Mouse (Mus musculus) erythroblast, adult 5-6 weeks (primary cell): ENCODE results near the gene Sipa1l1. TPM values are rescaled to one million over a fixed set of nuclear protein-coding genes. Genes with fewer than 3 reads are reported as not detected.

ENCODE experiments used
- ATAC-seq: replicated peaks from 2 replicates; pipeline ENCODE4 v1.8.0; 2016; ENCODE audit warnings: moderate number of reproducible peaks, mild to moderate bottlenecking, moderate TSS enrichment, inconsistent platforms; ENCODE audit not compliant: poor library complexity, low FRiP score, severe bottlenecking
- total RNA-seq, 2 experiments: library from RNA; stranded (forward) in 1 of 2; stranded (reverse) in 1 of 2; fragments of 150-400 nt in 1 of 2; fragments of 200-764, 138-1000 nt in 1 of 2; gene quantifications; 2 replicates each; pipeline versions ENCODE4 v1.2.3 to v1.2.4; 2015 to 2017; ENCODE audit warnings: low replicate concordance in 2 of 2

Sipa1l1 gene
- total RNA-seq, 2 experiments from 2014 or later, result 5.4 to 6.5 TPM

DNA sequence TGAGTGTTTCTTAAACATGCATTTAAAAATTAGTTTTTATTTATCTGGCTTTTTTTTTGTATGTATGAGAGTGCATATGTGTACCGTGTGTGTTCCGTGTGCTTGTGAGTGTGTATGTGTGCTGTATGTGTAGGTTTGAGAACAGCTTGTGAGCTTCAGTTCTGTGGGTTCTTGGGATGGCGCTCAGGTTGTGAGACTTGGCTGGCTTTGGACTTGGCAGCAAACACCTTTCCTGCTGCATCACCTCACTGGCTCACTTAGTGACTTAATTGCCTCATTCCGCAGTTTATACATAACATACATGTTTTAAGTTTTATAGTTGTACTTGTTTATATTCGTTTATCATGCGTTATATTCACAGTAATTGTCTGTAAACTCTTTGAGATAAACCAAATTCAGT, 35.0 kb downstream of the Sipa1l1 start:
- no peak for ATAC-seq

- no peak for ATAC-seq
These were observed 37.9 kb downstream of the Sipa1l1 start for GRCm38 (mm10) chr12:82206857-82207647.

GRCm38 (mm10) chr12:82208046-82208445, 38.9 kb downstream of the Sipa1l1 start:
- no peak for ATAC-seq

GRCm38 (mm10) chr12:82208611-82209010, 39.5 kb downstream of the Sipa1l1 start:
- no peak for ATAC-seq

- ATAC-seq, result no peak
These were observed 40.6 kb downstream of the Sipa1l1 start for GRCm38 (mm10) chr12:82209753-82210152.

DNA sequence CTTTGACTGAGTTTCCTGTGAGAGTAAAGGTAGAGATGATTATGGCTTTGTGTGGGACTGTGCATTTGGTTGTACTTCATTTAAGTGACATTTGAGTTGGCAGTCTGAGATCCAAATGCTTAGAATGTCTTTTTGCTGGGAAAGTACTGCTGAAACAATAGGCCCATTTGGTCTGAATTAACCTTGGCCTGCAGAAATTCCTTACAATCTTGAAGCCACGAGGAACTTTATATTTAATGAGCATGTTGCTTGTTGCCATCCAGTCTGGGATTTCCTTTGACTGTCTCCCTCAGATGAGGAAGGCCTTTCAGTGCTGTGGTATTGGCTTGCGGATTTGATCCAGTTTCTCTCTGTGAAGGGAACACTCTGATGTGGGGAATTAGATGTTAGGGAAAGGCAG, 43.9 kb downstream of the Sipa1l1 start:
- no peak for ATAC-seq

DNA sequence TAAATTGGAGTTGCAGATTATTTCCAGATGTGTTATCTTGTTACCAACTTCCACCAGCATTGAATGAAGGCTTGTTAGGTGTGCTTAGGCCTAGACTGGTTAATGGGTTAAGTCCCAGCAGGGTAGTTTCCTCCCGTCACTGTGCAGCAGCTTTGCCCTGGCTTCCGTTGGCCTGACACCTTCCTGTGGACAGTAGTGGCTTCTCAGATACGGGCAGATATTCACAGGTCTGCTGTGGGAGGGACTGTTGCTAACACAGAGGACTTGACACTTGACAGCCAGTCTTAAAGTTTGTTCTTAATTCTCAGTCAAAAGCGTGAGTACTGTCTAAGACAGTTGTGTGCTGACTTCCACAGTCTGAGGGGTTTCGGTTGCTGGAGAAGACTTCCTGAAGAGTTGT, 45.8 kb downstream of the Sipa1l1 start:
- ATAC-seq, result no peak

DNA sequence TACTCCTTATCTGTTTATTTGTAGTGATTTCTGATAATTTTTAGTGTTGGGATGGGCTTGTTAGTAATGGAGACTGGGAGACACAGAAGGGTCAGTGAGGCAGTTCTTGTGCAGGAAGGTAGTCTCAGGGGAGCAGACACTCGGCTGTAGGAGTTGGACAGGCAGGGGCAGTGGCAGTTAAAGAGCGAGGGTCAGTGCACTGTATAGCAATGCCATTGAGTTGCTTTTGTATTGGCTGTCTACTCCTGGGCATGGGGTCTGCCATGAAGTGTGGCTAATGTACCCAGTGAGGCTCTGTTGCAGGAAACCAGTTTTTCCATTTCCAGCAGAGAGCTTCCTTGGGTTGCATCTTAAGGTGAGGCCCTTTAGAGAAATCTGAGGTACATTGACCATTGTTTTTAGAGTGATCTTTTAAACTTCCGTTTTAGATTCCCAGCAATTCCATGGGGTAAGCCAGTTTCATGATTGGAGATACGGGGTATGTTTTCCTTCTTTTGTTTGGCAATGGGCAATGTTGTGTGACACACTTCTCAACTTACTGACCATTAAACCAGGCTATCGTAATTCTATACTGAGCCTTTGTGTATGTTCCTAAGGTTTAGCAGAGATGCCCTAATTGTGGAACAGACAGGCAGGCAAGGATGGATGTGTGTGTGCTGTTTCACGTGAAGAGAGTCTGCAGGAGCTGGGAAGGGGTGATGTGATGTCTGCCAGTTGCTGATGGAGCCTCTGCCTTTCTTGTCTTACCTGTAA, 47.9 kb downstream of the Sipa1l1 start:
- no peak for ATAC-seq

GRCm38 (mm10) chr12:82218201-82218600, 49.1 kb downstream of the Sipa1l1 start:
- no peak for ATAC-seq

- no peak for ATAC-seq
These were observed 51.4 kb downstream of the Sipa1l1 start for GRCm38 (mm10) chr12:82220367-82221089.

- no peak for ATAC-seq
These were observed 54.2 kb downstream of the Sipa1l1 start for GRCm38 (mm10) chr12:82223126-82223815.

- no peak for ATAC-seq
These were observed 55.7 kb downstream of the Sipa1l1 start for GRCm38 (mm10) chr12:82224848-82225247.

DNA sequence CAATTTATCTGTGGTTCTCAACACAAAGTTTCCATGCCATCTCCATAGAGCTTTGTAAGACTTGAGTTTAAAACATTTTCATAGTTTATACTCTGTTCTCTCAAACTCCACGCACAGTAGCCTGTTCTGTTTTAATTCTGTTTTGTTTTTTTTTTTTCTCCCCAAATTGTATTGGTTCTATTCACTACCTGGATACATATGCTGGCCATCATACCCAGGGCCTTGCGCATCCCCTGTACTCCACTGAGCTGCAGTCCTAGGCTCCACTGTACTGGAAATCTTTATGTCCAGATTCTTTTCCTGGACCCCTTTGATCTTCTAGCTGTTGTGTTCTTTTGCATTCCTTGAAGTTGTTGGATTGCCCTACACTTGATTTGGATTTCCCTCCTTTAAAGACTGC, 56.2 kb downstream of the Sipa1l1 start:
- no peak for ATAC-seq

DNA sequence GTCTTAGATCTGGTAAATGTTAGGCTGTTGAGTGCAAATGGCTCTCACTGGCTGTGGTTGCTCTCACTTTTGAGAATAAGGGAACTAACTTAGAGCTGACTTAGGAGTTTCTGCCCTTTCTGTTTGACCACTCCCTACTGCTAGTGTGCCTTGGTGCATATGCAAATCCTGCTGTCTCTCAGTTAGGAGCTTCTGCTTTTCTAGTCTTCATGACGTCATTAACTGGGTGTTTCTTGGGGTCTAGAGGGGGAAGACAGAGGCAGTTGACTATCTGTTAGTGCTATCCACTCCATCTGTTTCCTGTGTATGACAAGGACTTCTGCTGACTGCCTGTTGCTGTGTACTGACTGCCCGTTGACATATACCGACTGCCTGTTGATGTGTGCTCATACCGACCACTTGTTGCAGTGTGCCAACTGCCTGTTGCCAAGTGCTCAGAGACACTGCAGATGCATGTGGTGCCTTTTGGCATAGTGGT, 56.7 kb downstream of the Sipa1l1 start:
- peak; percentile 56 for ATAC-seq

DNA sequence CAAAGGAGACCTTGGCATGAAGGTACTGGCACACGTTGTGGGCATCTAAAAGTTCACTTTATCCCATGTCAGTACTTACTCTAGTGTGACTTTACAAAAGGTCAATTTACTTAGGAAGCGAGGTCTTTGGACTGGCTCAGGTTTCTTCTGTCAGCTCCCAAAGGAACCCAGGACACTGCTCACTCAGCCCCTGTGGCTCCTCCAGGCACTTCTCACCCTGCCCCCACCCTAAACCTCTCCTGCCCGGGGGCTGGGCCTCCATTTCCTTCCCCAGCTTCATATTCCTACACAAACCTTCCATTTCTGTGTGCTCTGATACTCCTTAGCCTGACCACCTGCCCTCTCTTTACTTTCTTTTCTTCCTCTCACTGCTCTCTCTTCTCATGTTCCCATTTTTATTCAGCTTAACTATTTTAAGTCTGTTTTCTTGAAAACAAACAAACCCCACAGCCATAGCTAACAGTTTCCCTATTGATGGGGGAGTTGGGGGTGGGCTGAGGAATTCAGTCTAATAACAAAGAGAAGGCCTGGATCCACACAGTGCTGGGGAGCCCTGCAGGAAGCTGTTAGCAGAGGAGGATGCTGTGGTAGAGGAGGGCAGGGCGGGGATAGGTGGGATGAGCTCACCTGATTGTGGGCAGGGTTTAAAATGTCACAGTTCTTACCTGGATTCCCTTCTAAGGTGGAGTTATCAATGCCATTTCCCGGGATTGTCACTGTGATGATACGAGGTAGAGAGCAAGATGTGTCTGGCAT, 57.4 kb downstream of the Sipa1l1 start:
- ATAC-seq, result no peak

- ATAC-seq, result no peak
These were observed 61.0 kb downstream of the Sipa1l1 start for GRCm38 (mm10) chr12:82230127-82230526.

GRCm38 (mm10) chr12:82231191-82231590, 62.1 kb downstream of the Sipa1l1 start:
- no peak for ATAC-seq

GRCm38 (mm10) chr12:82233177-82233576, 64.1 kb downstream of the Sipa1l1 start:
- ATAC-seq, result no peak
